Mouse (Mus musculus): Measurements from ENCODE around the gene Trcg1.

The Trcg1 gene

GRCm38 (mm10) chr9:57261913-57262794 lies 25.8 kb downstream of the Trcg1 start, which contains the start of gene 1700017B05Rik:
TSS of gene 1700017B05Rik (minus strand) at chr9:57262612.
- DNase-seq (ENCODE audit: low read depth) = peak; percentile 89

DNA sequence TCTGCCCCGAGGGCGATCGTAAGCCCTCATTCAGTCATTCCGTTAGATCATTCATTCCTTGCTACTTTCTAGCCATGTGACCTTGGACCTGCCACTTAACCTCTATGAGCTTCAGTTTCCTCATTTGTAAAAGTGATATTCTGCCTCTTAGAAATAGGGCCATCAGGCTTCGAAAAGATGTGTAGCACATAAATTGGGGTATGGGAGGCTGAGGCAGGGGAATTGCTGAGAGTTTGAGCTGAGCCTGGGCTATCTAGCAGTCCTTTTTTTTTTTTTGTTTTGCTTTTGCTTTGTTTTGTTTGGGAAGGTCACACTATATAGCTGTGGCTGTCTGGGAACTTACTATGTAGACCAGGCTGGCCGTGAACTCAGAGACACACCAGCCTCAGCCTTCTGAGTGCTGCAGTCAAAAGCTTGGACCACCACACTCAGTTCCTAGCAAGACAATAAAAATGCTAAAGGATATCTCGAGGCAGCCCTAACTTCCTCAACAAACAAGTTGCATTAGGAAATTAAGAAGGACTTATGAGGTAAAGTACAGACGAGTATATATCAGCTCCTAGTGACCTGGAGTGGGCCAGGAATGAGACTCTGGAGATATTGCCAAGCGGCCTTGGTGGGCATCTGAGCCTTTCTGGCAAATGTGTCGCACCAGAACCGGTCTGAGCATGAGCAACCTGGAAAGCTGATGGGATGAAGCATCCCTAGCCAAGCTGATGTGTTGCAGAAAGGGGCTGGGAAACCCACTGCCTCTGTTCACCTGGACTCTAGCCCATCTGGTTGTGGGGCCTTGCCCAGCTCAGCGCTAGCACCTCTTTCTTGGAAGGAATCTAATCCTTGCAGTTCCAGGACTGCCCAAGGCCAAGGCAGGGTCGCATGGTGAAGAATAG lies 26.7 kb downstream of the Trcg1 start:
- no peak for DNase-seq (ENCODE audit: low read depth)

DNA sequence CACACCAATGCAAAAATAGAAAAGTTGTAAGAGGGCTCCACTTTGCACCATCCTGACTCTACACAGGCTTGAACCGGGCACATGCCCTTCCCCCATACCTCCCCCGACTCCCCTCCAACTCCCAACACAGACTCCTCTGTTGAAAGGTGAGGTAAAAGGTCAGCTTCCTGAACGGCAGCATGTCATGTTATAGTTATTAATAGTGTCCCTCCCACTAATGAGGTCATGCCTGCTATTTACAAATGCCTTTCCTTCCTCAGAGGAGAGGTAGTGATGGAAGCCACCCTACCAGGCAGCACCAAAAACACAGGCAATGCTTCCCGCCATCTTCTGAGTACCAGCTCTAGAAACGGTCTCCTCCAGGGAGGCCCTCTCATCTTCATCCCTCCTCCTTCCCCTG lies 28.8 kb downstream of the Trcg1 start:
- DNase-seq (ENCODE audit: low read depth) = no peak

- no peak for DNase-seq (ENCODE audit: low read depth)
Observed at GRCm38 (mm10) chr9:57267421-57267820, 31.1 kb downstream of the Trcg1 start.

GRCm38 (mm10) chr9:57268078-57268477 lies 31.7 kb downstream of the Trcg1 start:
- peak; percentile 33 for DNase-seq (ENCODE audit: low read depth)

DNA sequence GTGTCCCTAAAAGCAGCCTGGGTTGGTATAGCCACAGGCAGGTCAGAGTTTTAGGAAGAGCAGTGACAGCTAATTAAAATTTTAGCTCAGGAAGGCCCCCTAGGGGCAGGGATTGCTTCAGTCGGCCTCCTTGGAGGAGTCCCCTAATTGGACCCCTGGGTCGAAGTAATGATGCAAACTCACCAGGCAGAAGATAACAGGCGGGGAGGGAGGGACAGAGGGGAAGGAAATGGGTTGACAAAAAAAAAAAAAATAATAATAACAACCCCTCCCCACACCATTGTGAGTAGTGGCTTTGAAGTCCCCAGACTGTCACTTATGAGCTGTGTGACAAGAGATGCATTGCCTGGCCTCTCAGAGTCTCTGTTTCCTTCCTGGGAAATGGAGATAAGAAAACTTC lies 32.2 kb downstream of the Trcg1 start:
- DNase-seq (ENCODE audit: low read depth) = peak; percentile 61

DNA sequence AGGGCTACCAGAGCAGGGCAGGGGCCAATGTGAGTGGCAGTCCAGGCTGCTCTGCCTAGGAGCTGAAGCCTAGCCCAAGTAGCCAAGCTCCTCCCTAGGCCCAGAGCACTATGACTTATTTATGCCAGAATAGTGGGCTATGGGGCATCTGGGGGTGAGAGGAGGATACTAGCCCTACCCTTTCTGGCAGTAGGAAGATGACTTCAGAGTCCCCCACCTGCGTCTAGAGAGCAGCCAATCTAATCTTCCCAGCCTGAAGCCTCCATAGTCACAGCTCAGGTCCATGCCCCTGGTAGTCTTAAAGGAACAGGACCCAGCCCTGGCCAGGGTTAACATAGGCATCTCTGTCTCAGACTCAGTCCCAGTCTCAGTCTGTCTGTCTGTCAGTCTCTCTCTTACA lies 33.0 kb downstream of the Trcg1 start:
- DNase-seq (ENCODE audit: low read depth) = no peak

GRCm38 (mm10) chr9:57270399-57270798 lies 34.0 kb downstream of the Trcg1 start:
- DNase-seq (ENCODE audit: low read depth) = no peak

- DNase-seq (ENCODE audit: low read depth) = no peak
Observed at GRCm38 (mm10) chr9:57271081-57271480, 34.7 kb downstream of the Trcg1 start.

GRCm38 (mm10) chr9:57271837-57272562 lies 35.6 kb downstream of the Trcg1 start:
- DNase-seq (ENCODE audit: low read depth) = peak; percentile 51

GRCm38 (mm10) chr9:57272902-57273804 lies 36.8 kb downstream of the Trcg1 start:
- peak; percentile 83 for DNase-seq (ENCODE audit: low read depth)

GRCm38 (mm10) chr9:57273805-57274494 lies 37.6 kb downstream of the Trcg1 start:
- DNase-seq (ENCODE audit: low read depth) = peak; percentile 43

GRCm38 (mm10) chr9:57276311-57276710 lies 40.0 kb downstream of the Trcg1 start:
- DNase-seq (ENCODE audit: low read depth) = no peak

DNA sequence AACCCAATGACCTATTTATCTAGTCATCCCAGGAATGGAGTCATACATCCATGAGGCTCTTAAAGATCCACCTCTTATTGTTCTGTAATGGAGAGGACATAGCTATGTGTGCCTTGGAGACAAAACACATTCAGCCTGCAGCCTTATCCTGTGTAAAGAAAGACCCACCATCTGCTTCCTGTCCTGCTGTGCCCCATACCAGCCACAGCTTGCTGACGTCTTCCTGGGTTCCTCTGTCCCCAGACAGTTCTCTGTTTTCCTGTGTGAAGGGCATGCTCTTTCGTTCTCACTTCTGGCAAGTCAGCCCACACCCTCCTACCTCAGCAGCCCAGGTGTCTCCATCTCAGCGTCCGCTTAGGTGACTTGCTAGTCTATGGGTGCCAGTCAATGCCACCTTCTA lies 41.9 kb downstream of the Trcg1 start:
- DNase-seq (ENCODE audit: low read depth) = peak; percentile 86

- no peak for DNase-seq (ENCODE audit: low read depth)
Observed at GRCm38 (mm10) chr9:57279441-57279840, 43.1 kb downstream of the Trcg1 start.

DNA sequence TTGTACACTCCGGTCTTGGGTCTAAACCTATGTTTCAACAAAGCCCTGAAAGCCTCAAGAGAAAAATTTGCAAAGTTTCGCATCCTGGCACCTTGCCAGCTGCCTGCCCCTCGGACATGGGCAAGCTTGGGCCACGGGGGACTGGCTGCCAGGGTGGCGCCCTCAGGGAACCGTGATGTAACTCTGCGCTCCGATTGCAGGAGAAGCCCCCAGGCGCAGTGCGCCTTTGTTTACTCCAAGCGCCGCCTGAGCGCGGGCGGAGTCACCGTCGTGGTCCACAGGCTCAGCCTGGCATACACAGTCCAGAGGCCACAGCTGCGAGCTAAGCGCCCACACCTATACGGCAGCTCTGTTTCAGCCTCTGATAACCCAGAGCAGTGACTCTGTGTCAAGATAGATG lies 45.2 kb downstream of the Trcg1 start:
- no peak for DNase-seq (ENCODE audit: low read depth)

GRCm38 (mm10) chr9:57282686-57283085 lies 46.3 kb downstream of the Trcg1 start:
- DNase-seq (ENCODE audit: low read depth) = no peak

DNA sequence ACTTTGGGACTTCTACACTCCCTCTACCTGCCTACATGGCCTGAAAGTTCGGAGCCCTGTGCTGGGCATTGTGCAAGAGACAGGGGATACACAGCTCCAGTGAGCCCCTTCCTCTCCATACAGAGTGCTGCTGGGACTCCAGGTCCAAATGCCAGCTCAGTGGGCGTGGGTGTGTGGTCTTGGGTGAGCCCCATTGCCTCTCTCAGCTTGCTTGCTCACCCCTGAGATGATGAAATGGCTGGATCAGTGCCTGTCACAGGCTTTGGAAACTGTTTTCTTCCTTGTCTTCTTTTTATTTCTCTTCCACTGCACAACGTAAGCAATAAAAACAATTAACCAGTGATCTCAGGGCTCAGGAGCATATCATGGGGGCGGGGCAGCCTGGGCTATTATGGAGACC lies 47.0 kb downstream of the Trcg1 start:
- DNase-seq (ENCODE audit: low read depth) = no peak

DNA sequence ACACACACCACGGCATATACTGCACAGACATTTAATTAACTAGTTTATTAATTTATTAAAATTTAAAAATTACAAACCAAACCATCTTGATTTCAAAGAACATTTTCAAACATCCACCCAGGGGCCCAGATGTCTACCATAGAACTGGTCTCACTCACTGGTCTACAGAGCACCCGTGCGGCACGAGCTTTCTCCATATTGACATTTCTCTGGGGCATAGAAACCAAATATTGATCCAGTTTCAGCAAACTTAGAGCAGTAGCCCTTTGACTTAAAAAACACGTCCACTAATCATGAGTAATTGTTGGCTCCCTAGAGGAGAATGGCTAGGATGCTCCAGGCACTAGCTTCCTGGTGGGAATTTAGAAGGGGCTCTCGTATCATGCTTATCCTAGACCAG lies 50.8 kb downstream of the Trcg1 start:
- DNase-seq (ENCODE audit: low read depth) = no peak

DNA sequence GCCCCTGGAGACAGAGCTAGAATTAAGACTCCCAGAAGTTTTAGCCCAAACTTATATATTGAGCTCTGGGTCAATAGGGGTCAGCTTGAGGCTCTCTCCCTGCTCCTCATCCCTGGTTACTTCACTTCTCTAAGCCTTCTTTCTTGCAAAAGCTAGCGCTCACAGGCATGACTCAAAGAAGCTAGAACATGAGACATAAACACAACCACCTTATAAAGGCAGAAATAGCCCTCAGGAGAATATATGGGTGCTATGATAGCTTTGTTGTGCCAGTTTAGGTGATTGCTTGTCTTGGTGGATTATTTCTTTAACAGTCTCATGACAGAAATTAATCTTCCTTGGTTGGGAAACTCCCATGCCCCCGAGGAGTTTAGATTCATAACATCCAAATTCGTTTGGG lies 58.5 kb downstream of the Trcg1 start:
- DNase-seq (ENCODE audit: low read depth) = no peak

DNA sequence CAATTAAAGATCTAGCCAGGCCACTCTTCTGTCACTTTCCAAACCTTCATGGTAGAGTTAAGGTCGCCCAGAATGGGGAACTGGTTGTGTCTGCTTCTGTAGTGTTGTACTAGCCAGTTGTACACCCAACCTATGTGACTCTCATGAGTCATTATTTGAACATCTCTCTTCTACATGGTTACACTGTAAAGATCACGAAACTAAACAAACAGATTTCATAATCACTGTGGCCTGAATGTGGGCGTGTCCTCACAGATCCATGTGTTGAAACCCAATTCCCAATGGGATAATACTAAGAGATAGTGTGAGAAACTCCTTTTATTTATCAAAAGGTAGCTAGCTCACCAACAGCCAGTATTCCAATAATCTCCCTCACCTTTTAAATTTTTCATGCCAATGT lies 59.3 kb downstream of the Trcg1 start:
- DNase-seq (ENCODE audit: low read depth) = no peak

All from induced T-regulatory cell, adult 2 months (primary cell).